Mouse (Mus musculus) liver, embryonic 16.5 days (tissue): ENCODE results near the gene Duoxa1. TPM values are rescaled to one million over a fixed set of nuclear protein-coding genes. Genes with fewer than 3 reads are reported as not detected.

ENCODE experiments used
- ATAC-seq: fragments of 200-750 bp; cut with Nextera tagmentation; 2 replicates; pipeline ENCODE4 v1.8.0; 2017; ENCODE audit warnings: low read depth, mild to moderate bottlenecking, moderate number of reproducible peaks, moderate library complexity
- H3K27ac ChIP-seq: fragments of 300-500 bp; sonication (generic); 2 replicates; pipeline ENCODE4 v1.5.1; 2014; ENCODE audit warnings: mild to moderate bottlenecking, low read length
- H3K27me3 ChIP-seq: fragments of 300-500 bp; sonication (generic); 2 replicates; pipeline ENCODE4 v1.6.1; 2014; ENCODE audit warnings: low read depth, low read length, mixed read lengths; ENCODE audit not compliant: control insufficient read depth, insufficient read depth
- H3K36me3 ChIP-seq: fragments of 300-500 bp; sonication (generic); 2 replicates; pipeline ENCODE4 v1.6.1; 2014; ENCODE audit warnings: mild to moderate bottlenecking; ENCODE audit not compliant: control insufficient read depth, insufficient read depth
- H3K4me1 ChIP-seq: fragments of 300-500 bp; sonication (generic); 2 replicates; pipeline ENCODE4 v1.6.1; 2014; ENCODE audit warnings: low read depth, low read length, mixed read lengths; ENCODE audit not compliant: control insufficient read depth
- H3K4me2 ChIP-seq: fragments of 300-500 bp; sonication (generic); 2 replicates; pipeline ENCODE4 v1.6.1; 2014; ENCODE audit warnings: low read depth, low read length, mixed read lengths
- H3K4me3 ChIP-seq: fragments of 300-500 bp; sonication (generic); 2 replicates; pipeline ENCODE4 v1.5.1; 2014; ENCODE audit warnings: low read depth, mild to moderate bottlenecking, low read length
- H3K9ac ChIP-seq: fragments of 300-500 bp; sonication (generic); 2 replicates; pipeline ENCODE4 v1.6.1; 2014; ENCODE audit warnings: low read depth, low read length
- H3K9me3 ChIP-seq: fragments of 300-500 bp; sonication (generic); replicated peaks from 2 replicates; pipeline ENCODE4 v1.6.1; 2016; ENCODE audit warnings: low read length; ENCODE audit not compliant: control insufficient read depth
- WGBS: fragments of 180-500 bp; shearing (Covaris S2); extraction: QIAGEN DNeasy Blood & Tissue Kit; methylation state at CpG from one replicate; pipeline ENCODE4 v1.1.7; 2014; ENCODE audit not compliant: insufficient replicate concordance; 5-methylcytosine and 5-hydroxymethylcytosine counted together
- polyA plus RNA-seq: library from polyadenylated mRNA; unstranded; fragments of >200 nt; fragmentation: Nextera tagmentation; extraction: Ambion mirVana; gene quantifications from 2 replicates; pipeline ENCODE4 v1.2.1, GENCODE M21; 2015

Gene Duoxa1
- 0.05 TPM in 1 of 2 replicates, not detected in the other for polyA plus RNA-seq

GRCm38 (mm10) chr2:122313536-122313935 is at the start of gene Duoxa1:
Gene Duoxa1, minus strand, starts transcription at chr2:122313730.
- peaks cover 34% of the 10 kb centered on the region for H3K27me3 ChIP-seq
- H3K9me3 ChIP-seq: no peaks in the 10 kb centered on the region
- ATAC-seq: no peak
- no peak within 1 kb of the TSS for H3K9ac ChIP-seq
- WGBS: 8% methylated on average over 24 of the region's 24 CpGs
- H3K36me3 ChIP-seq: no peaks in the 10 kb centered on the region
- no peak within 1 kb of the TSS for H3K27ac ChIP-seq
- peak within 1 kb of the TSS; percentile 27 for H3K4me2 ChIP-seq
- H3K4me3 ChIP-seq: 0 out of 2 replicates have a peak within 1 kb of the TSS, but pooled peaks have one; percentile 4
- H3K4me1 ChIP-seq: no peaks in the 10 kb centered on the region

DNA sequence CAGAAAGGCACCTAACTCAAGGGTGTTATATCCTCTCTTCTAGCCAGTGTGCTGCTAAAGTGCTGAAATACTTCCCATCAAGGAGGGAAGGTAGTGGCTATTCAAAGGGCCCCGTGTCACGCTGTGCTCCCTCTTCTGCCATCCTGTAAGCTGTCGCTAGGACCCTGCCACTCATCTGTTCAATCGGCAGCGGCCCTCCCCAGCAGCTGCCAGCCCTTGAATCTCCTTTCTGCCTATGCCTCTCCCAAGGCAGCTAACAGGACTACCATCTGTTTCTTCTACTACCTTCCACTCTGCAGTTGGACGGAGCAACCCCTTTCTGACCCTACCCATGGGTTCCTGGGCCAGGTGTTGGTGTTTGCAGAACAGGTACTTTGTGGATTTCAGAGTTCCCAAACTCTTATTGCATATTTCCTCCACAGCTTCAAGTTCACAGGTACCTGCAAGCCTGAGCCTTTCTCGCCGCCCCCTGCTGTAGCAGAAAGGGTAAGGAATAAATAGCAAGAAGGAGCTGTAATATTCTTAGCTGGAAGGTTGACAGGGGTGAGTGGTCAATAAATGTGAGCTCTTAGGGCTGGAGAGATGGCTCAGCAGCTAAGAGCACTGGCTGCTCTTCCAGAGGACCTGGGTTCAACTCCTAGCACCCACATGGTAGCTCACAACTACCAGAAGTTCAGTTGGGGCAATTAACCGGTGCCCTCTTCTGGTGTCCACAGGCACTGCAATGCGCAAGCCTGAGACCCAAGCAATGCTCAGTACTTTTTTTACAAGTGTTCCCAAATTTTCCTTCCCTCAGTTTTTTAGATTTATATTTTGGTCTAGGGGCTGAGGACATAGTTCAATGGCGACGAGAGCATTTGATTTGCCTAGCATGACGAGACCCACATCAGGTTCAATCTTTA is 49.3 kb upstream of the Duoxa1 start:
- H3K27ac ChIP-seq: no peak overlapping the region
- 86% methylated on average over 13 of the region's 13 CpGs for WGBS
- no peaks in the 10 kb centered on the region for H3K9me3 ChIP-seq
- peaks cover 33% of the 10 kb centered on the region for H3K4me1 ChIP-seq
- 0 out of 2 replicates have a peak, but pooled peaks cover 5% of the 10 kb centered on the region for H3K36me3 ChIP-seq
- H3K4me2 ChIP-seq: no peak overlapping the region
- H3K4me3 ChIP-seq: no peak overlapping the region
- no peak for ATAC-seq
- H3K27me3 ChIP-seq: no peaks in the 10 kb centered on the region
- H3K9ac ChIP-seq: no peak overlapping the region

GRCm38 (mm10) chr2:122361868-122362621 is 48.5 kb upstream of the Duoxa1 start:
- H3K4me2 ChIP-seq: no peak overlapping the region
- H3K36me3 ChIP-seq: 0 out of 2 replicates have a peak, but pooled peaks cover 5% of the 10 kb centered on the region
- H3K27ac ChIP-seq: no peak overlapping the region
- no peaks in the 10 kb centered on the region for H3K27me3 ChIP-seq
- no peak for ATAC-seq
- H3K4me1 ChIP-seq: peaks cover 25% of the 10 kb centered on the region
- 53% methylated on average over 10 of the region's 10 CpGs for WGBS
- no peak overlapping the region for H3K9ac ChIP-seq
- H3K4me3 ChIP-seq: no peak overlapping the region
- H3K9me3 ChIP-seq: no peaks in the 10 kb centered on the region

- H3K4me3 ChIP-seq: no peak overlapping the region
- H3K4me1 ChIP-seq: peaks cover 24% of the 10 kb centered on the region
- no peak overlapping the region for H3K27ac ChIP-seq
- no peaks in the 10 kb centered on the region for H3K27me3 ChIP-seq
- H3K36me3 ChIP-seq: 0 out of 2 replicates have a peak, but pooled peaks cover 5% of the 10 kb centered on the region
- no peaks in the 10 kb centered on the region for H3K9me3 ChIP-seq
- H3K4me2 ChIP-seq: no peak overlapping the region
- WGBS: 63% methylated on average over 6 of the region's 6 CpGs
- H3K9ac ChIP-seq: no peak overlapping the region
- no peak for ATAC-seq
These were observed 47.7 kb upstream of the Duoxa1 start for GRCm38 (mm10) chr2:122361181-122361580.

GRCm38 (mm10) chr2:122360310-122360709 is 46.8 kb upstream of the Duoxa1 start:
- H3K27ac ChIP-seq: no peak overlapping the region
- peaks cover 22% of the 10 kb centered on the region for H3K4me1 ChIP-seq
- no peak overlapping the region for H3K4me3 ChIP-seq
- no peaks in the 10 kb centered on the region for H3K27me3 ChIP-seq
- no peak overlapping the region for H3K9ac ChIP-seq
- WGBS: 85% methylated on average over 6 of the region's 6 CpGs
- H3K4me2 ChIP-seq: no peak overlapping the region
- H3K36me3 ChIP-seq: 0 out of 2 replicates have a peak, but pooled peaks cover 5% of the 10 kb centered on the region
- ATAC-seq: no peak
- no peaks in the 10 kb centered on the region for H3K9me3 ChIP-seq

- Histone ChIP-seq H3K9me3 (no peaks in the 10 kb centered on the region), H3K9ac (no peak overlapping the region), H3K4me1 (no peaks in the 10 kb centered on the region), H3K4me2 (no peak overlapping the region), H3K36me3 (no peaks in the 10 kb centered on the region), H3K27me3 (no peaks in the 10 kb centered on the region), H3K27ac (no peak overlapping the region), H3K4me3 (no peak overlapping the region)
- ATAC-seq: no peak
- WGBS: 54% methylated on average over 3 of the region's 3 CpGs
These were observed 42.7 kb upstream of the Duoxa1 start for GRCm38 (mm10) chr2:122356187-122356586.

DNA sequence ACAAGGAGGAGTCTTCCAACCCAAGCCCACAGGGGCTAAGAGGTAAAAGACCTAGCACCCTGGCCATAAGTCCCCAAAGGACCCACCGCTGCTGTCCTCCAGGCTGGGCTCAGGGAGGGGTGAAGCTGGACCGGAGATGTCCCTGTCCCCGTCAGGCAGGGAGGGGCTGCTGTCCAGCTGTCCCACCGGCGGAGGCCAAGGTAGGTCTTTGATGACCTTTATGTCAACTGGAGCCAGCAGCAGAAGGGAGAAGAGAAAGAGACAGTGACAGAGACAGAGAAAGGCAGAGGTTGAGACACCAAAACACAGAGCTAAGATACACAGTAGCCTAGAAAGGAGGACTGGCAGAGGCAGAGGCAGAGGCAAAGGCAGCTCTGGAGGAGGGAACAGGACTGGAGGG is 41.9 kb upstream of the Duoxa1 start:
- no peak overlapping the region for H3K4me3 ChIP-seq
- no peak overlapping the region for H3K27ac ChIP-seq
- H3K4me1 ChIP-seq: peaks cover under 1% of the 10 kb centered on the region
- H3K36me3 ChIP-seq: no peaks in the 10 kb centered on the region
- no peak for ATAC-seq
- H3K4me2 ChIP-seq: no peak overlapping the region
- WGBS: 87% methylated on average over 5 of the region's 5 CpGs
- no peaks in the 10 kb centered on the region for H3K9me3 ChIP-seq
- no peaks in the 10 kb centered on the region for H3K27me3 ChIP-seq
- H3K9ac ChIP-seq: no peak overlapping the region

DNA sequence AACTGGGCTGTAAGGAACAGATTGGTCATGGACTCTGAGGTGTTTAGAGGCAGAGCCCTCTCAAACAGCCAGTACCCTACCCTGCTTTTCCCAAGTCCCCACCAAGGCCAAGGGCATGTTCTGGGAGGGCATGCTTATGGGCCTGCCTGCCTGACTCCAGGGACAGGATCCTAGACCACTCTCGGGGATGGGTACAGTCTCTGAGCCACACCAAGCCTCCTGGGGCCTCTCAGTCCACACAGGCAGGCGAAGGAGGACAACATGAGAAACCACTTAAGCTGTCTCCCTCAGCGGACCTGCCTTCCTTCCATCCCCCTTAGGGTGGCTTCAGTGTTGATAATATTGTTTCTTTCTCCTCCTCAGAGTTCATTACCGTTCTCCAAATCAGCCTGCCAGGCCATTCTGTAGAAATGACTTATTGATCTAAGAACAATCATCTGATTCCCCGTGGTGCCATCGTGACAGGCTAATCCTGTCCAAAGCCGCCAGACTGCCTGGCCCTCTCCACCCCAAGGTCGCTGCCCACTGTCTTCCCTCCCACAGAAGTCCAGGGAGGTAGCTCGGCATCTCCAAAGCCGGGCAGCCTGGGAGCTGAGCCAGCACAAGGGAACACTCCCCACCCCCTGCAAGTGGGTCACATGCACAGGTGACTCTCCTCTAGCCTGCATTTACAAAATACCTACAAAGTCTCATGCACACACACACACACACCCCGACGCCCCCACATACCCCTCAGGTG is 40.8 kb upstream of the Duoxa1 start:
- Histone ChIP-seq H3K27ac (no peak overlapping the region), H3K4me1 (peaks cover 11% of the 10 kb centered on the region), H3K4me2 (no peak overlapping the region), H3K27me3 (no peaks in the 10 kb centered on the region), H3K9ac (no peak overlapping the region), H3K36me3 (no peaks in the 10 kb centered on the region), H3K4me3 (no peak overlapping the region), H3K9me3 (no peaks in the 10 kb centered on the region)
- WGBS: 65% methylated on average over 12 of the region's 12 CpGs
- ATAC-seq: no peak
